Mouse (Mus musculus): ENCODE data around the gene Gm9887.

Gene Gm9887

GRCm38 (mm10) chr12:69371854-69372671 lies at the start of gene Gm9887, which contains the start of gene Arf6:
TSS of gene Gm9887 (minus strand) at chr12:69372458.
TSS of gene Arf6 (plus strand) at chr12:69372150.
- DNase-seq, result peak; percentile 100

- peak; percentile 78 for DNase-seq
Measured at GRCm38 (mm10) chr12:69420716-69421115, 48.5 kb upstream of the Gm9887 start.

GRCm38 (mm10) chr12:69419606-69420005 lies 47.3 kb upstream of the Gm9887 start:
- peak; percentile 93 for DNase-seq

DNA sequence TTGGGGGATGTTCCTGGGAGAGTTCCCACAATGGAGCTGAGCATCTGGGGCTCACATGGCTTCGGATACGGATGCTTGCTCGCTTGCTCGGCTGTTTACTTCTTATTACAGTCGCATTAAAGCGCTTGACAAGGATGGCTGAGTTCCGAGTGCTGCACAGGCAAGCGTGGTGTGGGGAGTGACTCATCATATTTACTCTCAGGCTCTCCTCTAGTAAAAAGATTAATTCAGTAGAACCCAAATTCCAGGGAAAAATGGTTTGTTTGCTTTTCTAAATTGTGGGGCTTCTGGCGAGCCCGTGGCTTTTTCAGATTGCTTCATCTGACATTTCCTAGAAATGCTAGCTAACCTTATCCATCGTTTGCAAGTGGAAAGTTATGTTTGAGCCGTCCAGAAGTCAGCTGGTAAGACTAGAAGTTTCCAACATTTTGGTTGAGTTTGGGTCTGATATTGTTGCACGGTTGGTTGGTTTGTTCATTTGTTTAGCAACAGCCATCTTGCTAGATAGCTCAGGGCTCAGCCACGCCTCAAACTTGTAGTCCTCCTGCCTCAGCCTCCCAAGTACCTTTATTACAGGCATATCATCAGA lies 46.9 kb upstream of the Gm9887 start:
- peak; percentile 81 for DNase-seq

GRCm38 (mm10) chr12:69418606-69419005 lies 46.3 kb upstream of the Gm9887 start:
- DNase-seq, result peak; percentile 85

DNA sequence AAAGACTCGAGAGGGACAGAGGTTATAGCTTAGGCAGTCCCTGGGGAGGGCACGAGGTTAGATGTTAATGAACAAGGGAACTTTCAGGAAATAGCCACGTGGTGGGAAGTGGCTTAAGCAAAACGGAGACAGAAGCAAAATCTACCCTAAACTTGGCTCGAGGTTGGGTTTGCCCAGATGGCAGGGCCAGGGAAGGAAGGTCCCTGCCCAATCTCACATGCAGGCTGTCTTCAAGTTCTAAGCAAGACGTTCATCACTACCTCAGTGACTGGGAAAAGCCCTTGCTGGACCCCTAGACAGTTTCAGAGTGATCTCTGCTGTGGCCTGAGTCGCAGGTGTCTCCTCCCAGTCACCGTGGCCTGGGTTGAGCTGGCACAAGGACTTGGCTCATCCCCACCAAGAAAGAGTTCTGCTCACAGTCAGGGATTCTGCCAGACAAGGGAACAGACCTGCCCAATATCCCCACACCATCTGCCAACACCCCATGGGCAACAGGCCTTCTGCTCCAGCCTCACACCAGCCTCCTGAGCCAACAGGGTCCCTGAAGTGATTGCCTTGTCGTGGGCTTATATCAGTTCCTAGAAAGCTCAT lies 45.5 kb upstream of the Gm9887 start:
- DNase-seq, result peak; percentile 91

GRCm38 (mm10) chr12:69416793-69417192 lies 44.5 kb upstream of the Gm9887 start:
- peak; percentile 83 for DNase-seq

DNA sequence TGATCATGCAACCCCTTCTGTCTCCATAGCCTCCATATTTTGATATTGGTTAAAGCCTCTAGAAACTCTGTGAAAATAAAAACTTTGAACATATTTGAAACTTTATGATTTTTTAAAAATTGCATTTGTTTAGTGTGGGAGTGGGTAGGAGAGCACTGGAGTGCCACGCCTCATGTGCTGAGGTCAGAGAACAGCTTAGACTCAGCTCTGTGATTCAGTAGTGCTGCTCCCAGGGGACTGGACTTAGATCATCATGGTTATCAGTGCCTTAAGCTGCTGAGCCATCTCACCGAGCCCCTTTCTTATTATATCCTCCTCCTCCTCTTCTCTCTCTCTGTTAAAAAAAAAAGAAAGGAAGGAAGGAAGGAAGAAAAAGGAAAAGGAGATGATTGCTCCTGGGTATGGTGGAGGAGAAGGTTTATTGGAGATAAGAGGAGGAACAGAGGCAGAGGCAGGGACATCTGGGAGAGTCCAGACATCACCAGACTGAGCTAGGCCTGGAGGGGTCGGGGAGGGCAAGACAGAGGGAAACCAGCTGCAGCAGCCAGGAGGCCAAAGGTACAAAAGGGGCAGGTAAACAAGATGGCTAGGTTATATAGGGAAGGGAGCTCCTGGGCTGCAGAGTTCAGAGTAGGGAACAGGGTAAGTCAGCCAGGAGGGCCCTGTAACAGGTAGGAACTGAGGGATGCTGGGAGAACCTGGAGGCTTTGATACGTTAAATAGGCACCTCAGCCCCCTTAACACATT lies 42.7 kb upstream of the Gm9887 start:
- DNase-seq, result peak; percentile 91

DNA sequence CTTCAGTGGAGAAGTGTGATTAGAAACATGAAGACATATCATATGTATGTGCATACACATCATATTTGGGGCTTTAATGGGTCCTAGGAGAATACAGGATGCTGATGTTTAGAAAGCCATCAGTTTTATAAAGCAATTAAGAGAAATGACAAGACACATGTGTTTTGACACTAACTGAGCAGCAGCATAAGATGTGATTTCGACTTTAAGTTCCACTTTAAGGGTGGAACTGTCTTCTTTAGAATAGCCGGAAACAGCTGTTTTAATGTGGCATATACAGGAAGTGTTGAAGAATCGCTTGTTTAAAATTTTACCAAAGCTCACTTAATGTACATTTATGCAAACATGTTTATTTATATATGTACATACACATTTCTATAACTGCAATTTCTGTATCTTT lies 41.0 kb upstream of the Gm9887 start:
- no peak for DNase-seq

DNA sequence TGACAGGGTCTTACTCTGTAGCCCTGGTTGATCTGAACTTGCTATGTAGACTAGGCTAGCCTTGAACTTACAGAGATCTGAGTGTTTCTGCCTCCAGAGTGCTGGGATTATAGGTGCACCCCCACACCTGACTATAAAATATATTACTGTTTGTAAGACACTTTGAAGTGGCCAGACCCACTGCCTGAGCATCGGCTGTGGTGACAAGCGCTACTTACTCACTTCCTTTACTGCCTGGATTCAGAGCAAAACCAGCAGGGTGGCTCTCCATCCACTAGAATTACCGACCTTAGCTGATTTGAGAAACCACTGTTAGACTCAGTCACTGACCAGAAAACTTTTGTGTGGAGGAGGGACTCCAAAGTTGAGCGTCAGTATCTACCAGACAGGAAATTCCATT lies 39.7 kb upstream of the Gm9887 start:
- peak; percentile 68 for DNase-seq

DNA sequence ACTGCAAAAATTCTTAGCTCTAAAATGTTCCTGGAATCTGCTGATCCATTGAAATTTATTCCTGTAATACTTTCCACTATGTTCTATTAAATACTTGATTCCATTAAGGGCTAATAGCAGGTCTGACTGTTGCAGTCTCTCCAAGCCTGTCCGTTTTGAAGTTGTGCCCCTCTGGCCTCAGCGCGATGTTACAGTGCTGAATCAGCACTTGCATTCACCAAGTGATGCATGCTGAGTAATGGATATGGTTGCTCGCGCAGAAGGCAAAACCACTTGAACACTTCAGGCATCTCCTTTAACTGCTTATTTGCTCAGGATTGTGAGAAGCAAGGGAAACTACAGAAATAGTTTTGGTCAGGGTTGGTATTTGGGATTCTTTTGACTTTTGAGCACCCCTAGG lies 38.5 kb upstream of the Gm9887 start:
- no peak for DNase-seq

DNA sequence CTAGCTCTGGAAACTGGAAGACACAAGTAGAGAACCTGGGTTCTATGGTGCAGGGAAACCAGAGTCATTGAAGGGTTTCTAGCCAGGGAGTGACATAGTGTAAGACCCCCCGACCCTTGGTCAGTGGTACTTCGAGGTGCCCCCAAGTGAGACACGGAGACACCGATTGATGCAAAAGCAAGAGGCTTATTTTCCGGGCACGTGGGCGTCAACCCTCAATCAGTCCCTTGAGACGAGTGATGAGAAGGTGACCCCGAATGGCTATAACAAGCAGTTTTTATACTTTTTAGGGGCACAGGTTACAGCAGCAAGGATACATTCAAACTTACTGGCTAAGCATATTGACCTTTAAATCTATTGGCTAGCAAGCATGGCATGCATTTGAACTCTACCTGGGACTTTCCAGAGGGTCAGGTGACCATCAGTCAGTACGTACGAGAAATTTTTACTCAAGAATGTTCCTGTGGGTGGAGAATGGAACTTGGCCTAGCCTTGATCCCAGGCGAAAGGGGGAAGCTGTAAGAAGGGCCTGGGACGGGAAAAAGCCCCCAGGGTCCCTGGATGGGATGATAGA lies 30.4 kb upstream of the Gm9887 start:
- DNase-seq, result no peak

DNA sequence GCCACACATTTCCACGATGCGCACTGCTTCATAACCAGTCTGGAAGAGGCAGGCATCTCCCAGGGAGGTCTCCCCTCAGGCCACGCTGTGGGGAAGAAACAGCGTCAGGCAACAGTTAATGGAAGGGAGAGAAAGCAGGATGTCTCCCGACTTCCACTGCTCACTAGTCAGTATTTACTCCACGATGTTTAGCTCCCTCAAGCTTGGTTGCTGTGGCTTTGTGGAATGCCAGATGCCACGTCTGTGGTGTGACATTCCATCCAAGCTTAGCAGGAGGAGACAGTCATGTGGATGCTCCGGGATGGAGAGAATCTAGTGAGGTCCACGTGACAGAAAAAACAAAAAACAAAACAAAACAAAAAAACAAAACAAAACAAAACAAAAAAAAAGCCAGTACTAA lies 29.8 kb upstream of the Gm9887 start:
- DNase-seq, result peak; percentile 76

DNA sequence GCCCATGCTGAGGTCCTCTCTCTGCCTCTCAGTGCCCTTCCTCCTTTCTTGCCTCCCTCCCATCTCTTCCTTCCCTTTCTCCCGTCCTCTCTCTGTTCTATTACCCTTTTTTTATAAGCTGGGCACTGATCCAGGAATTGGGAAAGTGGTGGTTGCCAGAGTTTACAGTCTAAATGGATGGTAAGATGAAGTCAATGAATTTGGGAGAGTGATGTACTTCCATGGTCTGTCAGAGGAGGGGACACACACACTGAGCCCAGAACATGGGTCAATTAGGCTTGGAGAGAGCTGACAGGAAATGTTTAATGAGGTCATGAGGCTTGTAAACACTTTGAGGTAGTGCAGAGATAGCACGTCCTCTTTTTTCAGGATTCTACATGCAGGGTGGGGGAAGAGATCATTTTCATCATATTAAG lies 28.6 kb upstream of the Gm9887 start:
- DNase-seq, result peak; percentile 71

GRCm38 (mm10) chr12:69400367-69400766 lies 28.1 kb upstream of the Gm9887 start:
- peak; percentile 78 for DNase-seq

GRCm38 (mm10) chr12:69394456-69394855 lies 22.2 kb upstream of the Gm9887 start:
- peak; percentile 48 for DNase-seq

DNA sequence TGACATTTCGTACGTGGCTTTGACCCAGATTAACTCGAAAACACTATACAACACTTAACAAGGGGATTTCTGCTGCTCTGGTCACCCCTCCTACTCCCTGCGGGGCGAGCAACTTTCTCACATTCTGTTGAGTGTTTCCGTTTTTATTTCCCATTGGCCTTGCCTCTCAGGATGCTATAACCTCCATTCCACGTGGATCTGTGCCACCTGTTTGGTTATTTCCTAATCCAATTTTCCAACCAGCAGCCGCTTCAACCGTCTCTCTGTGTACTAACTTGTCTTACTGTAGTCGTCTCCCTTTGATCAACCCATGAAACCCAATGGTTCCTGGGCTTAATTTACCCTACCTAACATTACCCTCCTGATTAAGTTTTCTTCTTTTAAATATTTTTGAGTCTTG lies 20.8 kb upstream of the Gm9887 start:
- DNase-seq, result peak; percentile 50

DNA sequence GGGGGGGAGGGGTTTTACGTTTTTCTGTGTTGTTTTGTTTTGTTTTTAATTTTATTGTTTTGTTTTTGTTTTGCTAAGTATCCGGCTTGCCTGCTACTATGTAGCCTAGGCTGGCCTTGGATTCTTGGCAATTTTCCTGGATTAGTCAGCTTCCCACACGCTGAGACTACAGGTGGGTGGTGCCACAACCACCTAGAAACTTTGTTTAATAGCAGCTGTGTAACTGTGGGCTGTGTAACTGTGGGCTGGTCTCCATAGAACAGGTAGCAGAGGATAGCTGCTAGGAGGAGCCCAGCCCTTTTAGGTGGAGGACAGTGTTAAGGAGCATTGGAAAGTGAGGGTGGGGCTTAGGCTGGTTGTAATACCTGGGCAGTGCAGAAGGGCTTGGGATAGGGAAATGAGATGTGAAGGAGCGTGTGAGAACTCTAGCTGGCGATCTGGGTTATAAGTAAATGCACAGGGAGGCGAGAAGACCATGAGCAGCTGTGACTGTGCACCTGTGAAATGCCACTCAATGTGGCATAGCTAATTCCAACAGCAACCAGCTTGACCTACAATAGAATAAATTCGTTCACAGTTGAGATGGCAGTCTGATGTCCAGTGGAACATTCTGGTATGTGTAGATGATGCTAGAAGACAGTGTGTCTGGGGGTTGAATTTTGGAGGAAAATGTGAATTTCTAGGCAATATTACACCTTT lies 17.9 kb upstream of the Gm9887 start:
- peak; percentile 66 for DNase-seq

DNA sequence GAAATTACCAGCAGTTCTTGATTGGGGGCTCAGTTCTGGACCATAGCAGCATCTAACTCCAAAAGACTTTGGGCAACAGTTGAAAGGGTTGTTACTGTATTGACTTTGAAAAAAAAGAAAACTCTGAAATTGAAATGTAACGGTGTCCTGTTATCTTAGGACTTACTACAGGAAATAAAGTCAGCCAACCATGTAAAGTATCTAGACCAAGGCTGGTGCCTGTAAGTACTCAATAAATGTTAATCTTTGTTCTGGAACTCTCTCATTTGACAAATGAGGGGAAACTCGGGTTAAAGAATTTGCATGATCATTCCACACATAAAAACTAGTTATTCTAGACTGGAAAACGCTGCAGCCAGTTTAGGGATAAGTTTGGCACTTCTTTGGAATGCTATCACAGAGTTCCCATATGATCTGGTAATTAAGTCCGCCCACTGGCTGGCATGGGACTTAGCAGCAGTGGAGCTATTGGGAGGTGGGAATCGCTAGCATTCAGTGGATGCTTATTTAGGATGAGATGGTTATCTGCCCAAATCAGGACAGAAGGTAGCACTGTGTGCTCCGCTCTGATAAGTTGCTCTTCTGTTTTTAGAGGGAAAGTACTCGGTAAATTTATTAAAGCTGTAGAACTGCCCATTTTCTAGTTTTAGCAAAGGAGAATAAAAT lies 17.1 kb upstream of the Gm9887 start:
- DNase-seq, result peak; percentile 23

DNA sequence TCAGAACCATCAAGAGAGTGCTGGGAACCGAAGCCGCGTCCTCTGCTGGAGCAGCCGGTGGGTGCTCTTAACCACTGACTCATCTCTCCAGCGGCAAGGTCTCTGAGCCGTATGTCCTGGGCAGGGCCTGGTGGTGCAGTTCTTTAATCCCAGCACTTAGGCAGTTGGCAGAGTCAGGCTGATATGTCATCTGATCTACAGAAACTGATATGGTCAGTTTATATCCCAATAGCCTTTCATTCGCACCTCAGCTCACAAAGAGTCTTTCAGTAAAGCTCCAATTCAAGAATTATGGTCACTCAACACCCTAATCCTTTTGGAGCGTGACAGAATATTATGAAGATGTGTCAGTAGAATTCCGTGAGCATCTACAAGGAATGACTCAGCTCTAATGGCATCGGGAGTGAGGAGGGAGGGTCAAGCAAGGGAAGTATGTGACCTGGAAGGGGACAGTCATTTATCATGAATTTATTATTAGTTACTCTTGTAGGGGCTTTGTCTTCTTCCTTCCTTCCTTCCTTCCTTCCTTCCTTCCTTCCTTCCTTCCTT lies 16.1 kb upstream of the Gm9887 start:
- peak; percentile 84 for DNase-seq

DNA sequence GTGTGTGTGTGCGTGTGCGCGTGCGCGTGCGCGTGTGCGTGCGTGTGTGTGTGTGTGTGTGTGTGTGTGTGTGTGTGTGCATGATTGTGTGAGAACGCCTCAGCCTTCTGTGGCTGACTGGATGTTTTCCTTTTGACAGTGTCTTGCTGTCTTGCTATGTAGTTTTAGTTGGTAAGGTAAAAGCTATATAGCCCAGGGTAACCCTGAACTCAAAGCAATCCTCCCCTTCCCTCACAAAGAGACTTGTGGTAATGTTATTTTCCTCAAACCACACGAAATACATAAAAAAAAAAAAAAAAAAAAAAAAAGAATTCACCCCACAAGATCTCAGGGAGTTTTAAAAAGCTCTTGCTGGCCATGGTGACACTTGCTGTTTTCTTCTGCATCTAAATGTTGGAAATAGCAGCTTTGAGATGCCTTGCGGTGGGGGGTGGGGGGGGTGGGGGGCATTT lies 14.0 kb upstream of the Gm9887 start:
- DNase-seq, result peak; percentile 10

Data from heart, adult 11 months (tissue).